Mouse (Mus musculus) liver, embryonic 14.5 days (tissue): ENCODE data around the gene Olfr1222. TPM values are rescaled to one million over a fixed set of nuclear protein-coding genes. Genes with fewer than 3 reads are reported as not detected.
"Not testable (repeated sequence)": the region's sequence is repeated elsewhere in the genome, so short reads cannot be mapped to it uniquely, and the experiment has no call there.

Source experiments
- ATAC-seq: fragments of 200-750 bp; cut with Nextera tagmentation; 2 replicates; pipeline ENCODE4 v1.8.0; 2017; ENCODE audit warnings: moderate number of reproducible peaks, mild to moderate bottlenecking, moderate library complexity; ENCODE audit not compliant: insufficient read depth
- DNase-seq, 3 experiments: peaks; one replicate each; pipeline ENCODE4 v3.0.0-alpha.2; 2012 to 2013; ENCODE audit warnings: low read depth in 3 of 3, low spot score in 3 of 3
- H3K27ac ChIP-seq: fragments of 300-500 bp; sonication (generic); 2 replicates; pipeline ENCODE4 v1.5.1; 2014; ENCODE audit warnings: moderate library complexity, mild to moderate bottlenecking, control low read depth, inconsistent platforms
- H3K27me3 ChIP-seq: fragments of 300-500 bp; sonication (generic); 2 replicates; pipeline ENCODE4 v1.6.1; 2014; ENCODE audit warnings: mild to moderate bottlenecking, low read length, moderate library complexity; ENCODE audit not compliant: control insufficient read depth, insufficient read depth
- H3K36me3 ChIP-seq: fragments of 300-500 bp; sonication (generic); replicated peaks from 2 replicates; pipeline ENCODE4 v1.6.1; 2014; ENCODE audit warnings: low read depth; ENCODE audit not compliant: control insufficient read depth, insufficient read depth
- H3K4me1 ChIP-seq, 2 experiments: fragments of 200-500 bp in 1 of 2; fragments of 300-500 bp in 1 of 2; sonication (generic) in 1 of 2; replicated peaks; 2 replicates each; pipeline ENCODE4 v1.6.1; 2012 to 2014; ENCODE audit warnings: antibody characterized with exemption in 1 of 2, inconsistent platforms in 1 of 2, low read length in 1 of 2; ENCODE audit not compliant: control insufficient read depth in 2 of 2, insufficient read depth in 2 of 2
- H3K4me2 ChIP-seq: fragments of 300-500 bp; sonication (generic); 2 replicates; pipeline ENCODE4 v1.6.1; 2014; ENCODE audit warnings: low read depth, mild to moderate bottlenecking, control low read depth, moderate library complexity
- H3K4me3 ChIP-seq, 2 experiments: fragments of 200-500 bp in 1 of 2; fragments of 300-500 bp in 1 of 2; sonication (generic) in 1 of 2; 2 replicates each; pipeline ENCODE4 v1.5.1; 2012 to 2014; ENCODE audit warnings: low read depth in 2 of 2, low read length in 2 of 2, mild to moderate bottlenecking in 2 of 2, control low read depth in 1 of 2, inconsistent platforms in 1 of 2, moderate library complexity in 1 of 2; ENCODE audit not compliant: insufficient read depth in 1 of 2
- H3K9ac ChIP-seq: fragments of 300-500 bp; sonication (generic); replicated peaks from 2 replicates; pipeline ENCODE4 v1.6.1; 2014; ENCODE audit warnings: mild to moderate bottlenecking, control low read depth, moderate library complexity
- H3K9me3 ChIP-seq: fragments of 300-500 bp; sonication (generic); 2 replicates; pipeline ENCODE4 v1.6.1; 2016; ENCODE audit warnings: low read length, mixed read lengths; ENCODE audit not compliant: control insufficient read depth
- CTCF ChIP-seq: IDR thresholded peaks from 2 replicates; pipeline ENCODE4 v1.5.1; 2016; ENCODE audit warnings: antibody characterized with exemption, low read depth, control low read depth
- EP300 ChIP-seq: IDR thresholded peaks from 2 replicates; pipeline ENCODE4 v1.6.1; 2016; ENCODE audit warnings: antibody characterized with exemption, low read depth
- WGBS: fragments of 180-500 bp; shearing (Covaris S2); extraction: QIAGEN DNeasy Blood & Tissue Kit; methylation state at CpG from one replicate; pipeline ENCODE4 v1.1.7; 2014; ENCODE audit not compliant: insufficient replicate concordance; 5-methylcytosine and 5-hydroxymethylcytosine counted together
- polyA plus RNA-seq, 2 experiments: library from polyadenylated mRNA; depleted of rRNA in 1 of 2; stranded (reverse) in 1 of 2; unstranded in 1 of 2; fragments of >200 nt; fragmentation: Nextera tagmentation in 1 of 2; extraction: Ambion mirVana in 1 of 2; gene quantifications; 2 replicates each; pipeline versions ENCODE4 v1.2.1 to v1.2.3; 2012 to 2014

The Olfr1222 gene
- polyA plus RNA-seq (2012; rRNA removed): not detected in 2 replicates
- not detected in 2 replicates for polyA plus RNA-seq (2014; fragmentation: Nextera tagmentation; extraction: Ambion mirVana)

DNA sequence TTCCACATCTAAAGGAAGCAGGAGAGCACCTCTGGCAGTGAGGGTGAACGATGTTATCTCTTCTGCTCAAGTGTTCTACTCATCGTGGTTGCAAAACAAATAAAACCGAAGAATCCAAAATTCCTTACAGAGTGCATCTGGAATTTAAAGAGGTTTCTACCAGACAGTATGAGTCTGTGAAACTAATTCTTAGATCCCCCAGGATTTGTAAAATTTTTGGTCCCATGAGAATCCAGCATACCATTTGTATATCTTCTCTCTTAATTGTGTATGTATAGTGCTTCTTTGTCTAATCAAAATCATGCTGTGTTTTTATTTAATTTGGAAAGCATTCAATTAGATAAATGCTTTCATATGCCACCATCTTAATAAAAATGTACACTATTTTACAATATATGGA, at the start of gene Olfr1222:
Gene Olfr1222, minus strand, starts transcription at position 101 of the 400 bp plus-strand sequence.
- no peaks in the 10 kb centered on the region for H3K27me3 ChIP-seq
- H3K9me3 ChIP-seq: no peaks in the 10 kb centered on the region
- WGBS: 38% methylated on average over 3 of the region's 3 CpGs
- H3K9ac ChIP-seq: no peak within 1 kb of the TSS
- no peak within 1 kb of the TSS for H3K4me2 ChIP-seq
- TF ChIP-seq CTCF (no peak), EP300 (no peak)
- no peaks in the 10 kb centered on the region for H3K36me3 ChIP-seq
- no peak within 1 kb of the TSS for H3K4me3 ChIP-seq
- ATAC-seq: no peak
- DNase-seq: no peak
- H3K27ac ChIP-seq: no peak within 1 kb of the TSS
- no peaks in the 10 kb centered on the region for H3K4me1 ChIP-seq

DNA sequence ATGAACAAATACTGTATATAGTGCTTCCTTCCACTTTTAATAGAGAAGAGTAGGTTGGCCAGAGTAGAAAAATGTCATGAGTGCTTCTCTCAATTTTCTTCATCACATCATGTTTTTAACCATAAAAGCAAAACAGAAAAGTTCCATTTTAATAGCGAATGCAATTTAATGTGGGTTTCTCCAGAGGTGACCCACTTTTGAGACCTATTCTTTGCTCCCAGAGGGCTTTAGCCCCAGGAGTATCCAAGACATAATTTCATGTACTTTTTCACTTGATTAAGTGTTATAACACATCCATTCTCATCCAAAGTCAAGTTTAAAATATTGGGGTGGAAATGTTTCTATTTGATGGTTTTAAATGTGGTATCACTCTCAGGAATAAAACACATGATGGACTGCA, 41.7 kb upstream of the Olfr1222 start, which contains the start of gene Olfr1225:
Gene Olfr1225, minus strand, starts transcription at position 101 of the 400 bp plus-strand sequence.
- no peak for DNase-seq
- Histone ChIP-seq H3K4me3 (no peak within 1 kb of the TSS), H3K9ac (no peak within 1 kb of the TSS), H3K27ac (no peak within 1 kb of the TSS), H3K36me3 (no peaks in the 10 kb centered on the region), H3K4me2 (no peak within 1 kb of the TSS), H3K27me3 (no peaks in the 10 kb centered on the region), H3K9me3 (no peaks in the 10 kb centered on the region), H3K4me1 (no peaks in the 10 kb centered on the region)
- no peak for TF ChIP-seq CTCF
- no peak for TF ChIP-seq EP300
- 71% methylated on average over 1 of the region's 1 CpGs for WGBS
- ATAC-seq: no peak

DNA sequence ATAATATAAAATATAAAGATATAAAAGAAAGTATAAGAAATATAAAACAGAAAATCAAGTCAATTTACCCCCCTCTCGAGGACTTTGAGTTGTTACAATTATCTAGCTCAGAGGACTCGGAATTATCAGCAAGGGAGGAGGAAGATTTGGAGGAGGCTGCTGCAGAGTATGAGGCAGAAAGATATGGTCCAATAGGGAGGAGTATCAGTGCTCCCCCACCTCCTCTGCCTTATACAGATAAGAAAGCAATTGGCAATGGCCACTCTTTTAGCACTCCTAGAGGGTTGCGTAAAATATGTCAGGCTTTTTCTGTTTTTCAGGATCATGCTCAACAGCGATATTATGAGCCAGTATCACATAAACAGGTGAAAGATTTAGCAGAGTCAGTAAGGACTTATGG, 31.9 kb upstream of the Olfr1222 start:
- not testable (repeated sequence) for DNase-seq, H3K4me3 ChIP-seq, H3K4me2 ChIP-seq, H3K27me3 ChIP-seq, H3K36me3 ChIP-seq, H3K27ac ChIP-seq, H3K9ac ChIP-seq, ATAC-seq, H3K4me1 ChIP-seq, H3K9me3 ChIP-seq
- WGBS: 56% methylated on average over 4 of the region's 4 CpGs

DNA sequence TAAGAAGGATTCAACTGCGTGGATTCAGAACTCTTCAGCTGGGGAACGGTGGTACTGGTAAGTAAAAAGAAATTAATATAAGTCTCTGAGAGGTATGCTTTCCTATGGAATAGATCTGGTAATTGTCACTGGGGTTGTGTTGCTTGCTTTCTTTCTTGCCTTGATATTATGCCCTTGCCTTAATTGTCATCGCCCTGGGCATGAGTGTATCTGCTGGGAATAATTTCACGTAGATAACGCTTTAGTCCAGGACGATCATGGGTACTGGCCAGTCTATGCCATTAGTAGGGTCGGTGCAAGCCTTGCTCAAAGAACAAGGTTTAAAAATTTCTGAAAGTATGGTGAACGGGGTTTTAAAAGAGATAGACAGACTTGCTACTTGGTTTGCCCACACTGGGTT, 31.1 kb upstream of the Olfr1222 start, which contains the start of gene Olfr1224-ps1:
Gene Olfr1224-ps1, minus strand, starts transcription at position 101 of the 400 bp plus-strand sequence.
- ATAC-seq: not testable (repeated sequence)
- WGBS: 80% methylated on average over 8 of the region's 8 CpGs

DNA sequence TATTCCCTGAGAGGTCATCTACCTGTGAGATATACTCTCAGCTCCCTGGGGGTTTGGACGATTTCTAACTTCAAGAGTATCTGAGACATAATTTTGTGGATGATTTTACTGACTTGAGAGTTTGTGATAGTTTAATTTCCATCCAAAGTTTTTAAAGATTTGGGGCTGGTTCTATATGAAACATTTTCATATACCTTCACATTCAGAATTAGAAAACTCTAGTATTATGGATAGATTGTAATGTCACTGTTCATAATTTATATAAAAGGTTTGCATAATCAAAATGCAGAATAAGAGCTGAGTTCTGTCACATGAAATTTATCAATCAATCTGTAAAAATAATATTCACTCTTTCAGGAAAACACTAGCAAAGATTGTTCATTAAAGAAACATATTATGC, 18.6 kb upstream of the Olfr1222 start, which contains the start of gene Olfr1223:
Gene Olfr1223, minus strand, starts transcription at position 101 of the 400 bp plus-strand sequence.
- Histone ChIP-seq H3K9ac (no peak within 1 kb of the TSS), H3K27ac (no peak within 1 kb of the TSS), H3K4me3 (no peak within 1 kb of the TSS), H3K9me3 (no peaks in the 10 kb centered on the region), H3K4me1 (no peaks in the 10 kb centered on the region), H3K4me2 (no peak within 1 kb of the TSS), H3K27me3 (no peaks in the 10 kb centered on the region), H3K36me3 (no peaks in the 10 kb centered on the region)
- DNase-seq (no peak), ATAC-seq (no peak)
- WGBS: 47% methylated on average over 1 of the region's 1 CpGs
- TF ChIP-seq CTCF (no peak), EP300 (no peak)

More for the DNA sequence above, 31.1 kb upstream of the Olfr1222 start, which contains the start of gene Olfr1224-ps1:
- not testable (repeated sequence) for DNase-seq, H3K27me3 ChIP-seq, H3K27ac ChIP-seq, H3K9ac ChIP-seq, H3K4me1 ChIP-seq, H3K4me3 ChIP-seq, H3K36me3 ChIP-seq, H3K9me3 ChIP-seq, H3K4me2 ChIP-seq
